Mouse (Mus musculus): ENCODE measurements around the gene Gga2.

DNA sequence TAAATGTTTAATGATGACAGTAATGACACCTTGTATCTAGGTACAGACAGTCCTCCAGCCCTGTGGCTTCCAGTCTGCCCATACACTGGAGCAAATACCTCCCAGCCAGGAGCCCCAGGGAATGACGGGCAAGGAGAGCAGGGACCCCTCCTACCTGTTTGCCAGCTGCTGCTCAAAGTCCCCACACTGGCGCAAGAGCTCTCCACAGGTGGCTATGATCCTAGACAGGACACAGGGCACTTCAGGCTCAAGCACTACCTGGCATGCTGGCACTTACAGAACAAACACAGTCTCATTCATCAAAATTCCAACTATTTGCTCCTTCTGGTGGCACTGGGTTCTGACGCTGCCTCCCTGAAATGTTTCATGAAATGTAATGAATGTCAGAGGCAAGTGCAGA, 80.0 kb downstream of the Gga2 start:
- no peak for TF ChIP-seq TAL1 (IDR thresholded peaks at IDR 0.05; ENCODE audit: low read length)
- TF ChIP-seq GATA1 (IDR thresholded peaks at IDR 0.05; ENCODE audit: low read length): no peak

All from erythroblast, embryonic 14.5 days (primary cell).